Mouse (Mus musculus) myocyte (in vitro differentiated cells): Measurements from ENCODE around the gene Ddo.

ENCODE experiments used
- E2F4 ChIP-seq: IDR thresholded peaks from one replicate; pipeline ENCODE4 v1.6.1; 2011; ENCODE audit warnings: mild to moderate bottlenecking, control low read depth, moderate library complexity; ENCODE audit not compliant: insufficient read depth
- MAX ChIP-seq: IDR thresholded peaks from one replicate; pipeline ENCODE4 v1.6.1; 2011; ENCODE audit warnings: low read depth, mild to moderate bottlenecking, control low read depth
- MYOG ChIP-seq, 3 experiments: IDR thresholded peaks; one replicate each; pipeline ENCODE4 v1.6.1; 2011; ENCODE audit warnings: control low read depth in 2 of 3, low read depth in 2 of 3, mild to moderate bottlenecking in 2 of 3; ENCODE audit not compliant: insufficient read length in 2 of 3, control insufficient read depth in 1 of 3, insufficient read depth in 1 of 3
- POLR2A ChIP-seq: IDR thresholded peaks from one replicate; pipeline ENCODE4 v1.6.1; 2011; ENCODE audit warnings: low read depth, mild to moderate bottlenecking, control low read depth, moderate library complexity; ENCODE audit not compliant: insufficient read length
- POLR2AphosphoS2 ChIP-seq: IDR thresholded peaks from one replicate; pipeline ENCODE4 v1.6.1; 2011; ENCODE audit warnings: low read depth, control low read depth; ENCODE audit not compliant: insufficient read length
- SRF ChIP-seq: IDR thresholded peaks from one replicate; pipeline ENCODE4 v1.6.1; 2011; ENCODE audit warnings: low read depth; ENCODE audit not compliant: control insufficient read depth, insufficient read length
- TCF12 ChIP-seq: IDR thresholded peaks from one replicate; pipeline ENCODE4 v1.6.1; 2011; ENCODE audit warnings: mild to moderate bottlenecking, control low read depth; ENCODE audit not compliant: poor library complexity, insufficient read depth, severe bottlenecking
- USF1 ChIP-seq: IDR thresholded peaks from one replicate; pipeline ENCODE4 v1.6.1; 2011; ENCODE audit warnings: low read depth, mild to moderate bottlenecking, control low read depth, moderate library complexity

DNA sequence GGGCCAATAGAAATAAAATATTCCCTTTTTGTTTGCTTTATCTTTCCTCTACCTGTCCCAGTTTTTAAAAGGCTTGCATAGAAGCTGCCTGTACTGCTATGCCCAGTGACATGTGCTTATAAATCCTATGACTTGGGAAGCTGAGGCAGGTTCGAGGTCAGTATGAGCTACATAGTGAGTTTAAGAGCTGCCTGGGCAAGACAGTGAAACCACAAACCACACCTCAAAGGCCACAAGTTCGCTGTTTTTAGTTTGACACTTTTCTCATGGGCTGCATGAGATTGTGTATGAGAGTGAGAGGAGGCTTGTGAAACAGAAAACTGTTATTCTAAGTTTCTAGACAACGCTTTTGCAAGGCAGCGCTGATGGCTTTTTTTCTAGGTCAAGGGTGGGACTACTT, 95.7 kb downstream of the Ddo start:
- TF ChIP-seq POLR2A (no peak), MYOG (IDR thresholded peaks at IDR 0.05; ENCODE audit: control insufficient read depth in 1 of 3, insufficient read depth in 1 of 3, insufficient read length in 2 of 3, low read depth in 2 of 3) (no peak), TCF12 (no peak), POLR2AphosphoS2 (no peak), E2F4 (no peak), USF1 (no peak), SRF (no peak), MAX (no peak)
